Mouse (Mus musculus): ENCODE data around the gene Rps29.

The Rps29 gene

DNA sequence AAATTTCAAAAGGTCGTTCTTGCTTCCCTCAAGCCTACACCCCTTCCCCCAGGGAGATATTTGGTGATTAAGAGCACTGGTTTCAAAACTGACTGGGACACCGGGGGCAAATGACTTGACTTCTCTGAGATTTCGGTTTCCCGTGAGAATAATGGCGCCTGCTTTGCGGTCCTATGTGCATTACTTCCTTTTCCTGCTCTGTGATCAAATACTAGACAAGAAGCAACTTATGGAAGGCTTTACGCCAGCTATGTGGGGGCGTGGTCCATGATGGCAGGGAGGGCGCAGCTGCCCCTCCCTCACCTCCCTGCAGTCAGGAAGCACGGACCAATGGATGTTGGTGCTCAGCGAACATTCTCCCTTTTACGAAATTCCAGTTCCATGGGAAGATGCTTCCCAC lies 28.5 kb downstream of the Rps29 start:
- peak; percentile 31 for DNase-seq (ENCODE audit: low read depth)

GRCm38 (mm10) chr12:69129634-69130310 lies 29.2 kb downstream of the Rps29 start:
- peak; percentile 18 for DNase-seq (ENCODE audit: low read depth)

GRCm38 (mm10) chr12:69127626-69128025 lies 31.4 kb downstream of the Rps29 start:
- DNase-seq (ENCODE audit: low read depth) = no peak

DNA sequence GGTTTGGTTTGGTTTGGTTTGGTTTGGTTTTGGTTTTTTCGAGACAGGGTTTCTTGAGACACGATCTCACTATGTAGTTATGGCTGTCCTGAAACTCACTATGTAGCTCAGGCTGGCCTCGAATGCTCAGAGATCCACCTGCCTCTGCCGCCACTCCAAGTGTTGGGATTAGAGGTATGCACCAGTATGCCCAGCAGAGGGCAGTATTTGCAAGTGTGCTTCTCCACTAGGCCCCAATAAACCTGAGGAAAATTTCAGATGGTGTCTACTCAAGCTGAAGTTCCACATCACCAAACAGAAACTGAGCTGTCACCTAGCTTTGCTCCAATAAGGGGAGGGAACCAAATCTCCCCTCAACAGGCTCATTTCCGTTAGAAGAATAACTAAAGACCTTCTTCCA lies 31.8 kb downstream of the Rps29 start:
- peak; percentile 71 for DNase-seq (ENCODE audit: low read depth)

- no peak for DNase-seq (ENCODE audit: low read depth)
These were observed 33.9 kb downstream of the Rps29 start for GRCm38 (mm10) chr12:69125066-69125465.

- no peak for DNase-seq (ENCODE audit: low read depth)
These were observed 36.2 kb downstream of the Rps29 start for GRCm38 (mm10) chr12:69122801-69123200.

GRCm38 (mm10) chr12:69119908-69120307 lies 39.1 kb downstream of the Rps29 start:
- no peak for DNase-seq (ENCODE audit: low read depth)

Measured in induced T-regulatory cell, adult 2 months (primary cell).